Mouse (Mus musculus) neural tube, embryonic 11.5 days (tissue): ENCODE data around the gene Psmd12. TPM values are rescaled to one million over a fixed set of nuclear protein-coding genes. Genes with fewer than 3 reads are reported as not detected.

Source experiments
- ATAC-seq: fragments of 200-750 bp; cut with Nextera tagmentation; 2 replicates; pipeline ENCODE4 v1.8.0; 2017; ENCODE audit warnings: moderate number of reproducible peaks, mild to moderate bottlenecking, moderate TSS enrichment, moderate library complexity; ENCODE audit not compliant: insufficient read depth, low FRiP score, low TSS enrichment
- DNase-seq: peaks from one replicate; pipeline ENCODE4 v3.0.0-alpha.2; 2015; ENCODE audit warnings: low spot score
- H3K27ac ChIP-seq: fragments of 300-500 bp; sonication (generic); 2 replicates; pipeline ENCODE4 v1.5.1; 2014; ENCODE audit warnings: low read depth, mild to moderate bottlenecking, low read length
- H3K27me3 ChIP-seq: fragments of 300-500 bp; sonication (generic); 2 replicates; pipeline ENCODE4 v1.6.1; 2014; ENCODE audit warnings: mild to moderate bottlenecking, low read length, mixed read lengths; ENCODE audit not compliant: control insufficient read depth, insufficient read depth
- H3K36me3 ChIP-seq: fragments of 300-500 bp; sonication (generic); 2 replicates; pipeline ENCODE4 v1.6.1; 2014; ENCODE audit warnings: mild to moderate bottlenecking, low read length, moderate library complexity, mixed read lengths; ENCODE audit not compliant: control insufficient read depth, insufficient read depth
- H3K4me1 ChIP-seq: fragments of 300-500 bp; sonication (generic); 2 replicates; pipeline ENCODE4 v1.6.1; 2014; ENCODE audit warnings: low read length, mixed read lengths; ENCODE audit not compliant: control insufficient read depth, insufficient read depth
- H3K4me2 ChIP-seq: fragments of 300-500 bp; sonication (generic); 2 replicates; pipeline ENCODE4 v1.6.1; 2014; ENCODE audit warnings: low read depth, mild to moderate bottlenecking, moderate library complexity
- H3K4me3 ChIP-seq: fragments of 300-500 bp; sonication (generic); 2 replicates; pipeline ENCODE4 v1.5.1; 2014; ENCODE audit warnings: low read depth, low read length
- H3K9ac ChIP-seq: fragments of 300-500 bp; sonication (generic); 2 replicates; pipeline ENCODE4 v1.6.1; 2014; ENCODE audit warnings: mild to moderate bottlenecking, low read length
- H3K9me3 ChIP-seq: fragments of 300-500 bp; sonication (generic); 2 replicates; pipeline ENCODE4 v1.6.1; 2016; ENCODE audit warnings: low read length; ENCODE audit not compliant: control insufficient read depth
- WGBS: fragments of 180-500 bp; shearing (Covaris S2); extraction: QIAGEN DNeasy Blood & Tissue Kit; methylation state at CpG from one replicate; pipeline ENCODE4 v1.1.7; 2014; 5-methylcytosine and 5-hydroxymethylcytosine counted together
- polyA plus RNA-seq: library from polyadenylated mRNA; unstranded; fragments of >200 nt; fragmentation: Nextera tagmentation; extraction: Ambion mirVana; gene quantifications from 2 replicates; pipeline ENCODE4 v1.2.1, GENCODE M21; 2014

Psmd12 gene
- polyA plus RNA-seq, 1 experiment from 2014 or later: 228 TPM

GRCm38 (mm10) chr11:107513047-107513446 is 33.8 kb downstream of the Psmd12 start:
- WGBS: 88% methylated on average over 10 of the region's 10 CpGs
- no peak for DNase-seq

GRCm38 (mm10) chr11:107516387-107516786 is 37.1 kb downstream of the Psmd12 start:
- no peak overlapping the region for H3K9ac ChIP-seq
- H3K9me3 ChIP-seq: no peaks in the 10 kb centered on the region
- H3K36me3 ChIP-seq: no peaks in the 10 kb centered on the region
- H3K4me2 ChIP-seq: no peak overlapping the region
- H3K4me1 ChIP-seq: no peaks in the 10 kb centered on the region
- no peaks in the 10 kb centered on the region for H3K27me3 ChIP-seq
- H3K27ac ChIP-seq: no peak overlapping the region
- DNase-seq (no peak), ATAC-seq (no peak)
- H3K4me3 ChIP-seq: no peak overlapping the region
- WGBS: 90% methylated on average over 2 of the region's 2 CpGs

More at GRCm38 (mm10) chr11:107513047-107513446, 33.8 kb downstream of the Psmd12 start:
- ATAC-seq: no peak
- no peak overlapping the region for H3K9ac ChIP-seq
- H3K9me3 ChIP-seq: no peaks in the 10 kb centered on the region
- no peaks in the 10 kb centered on the region for H3K27me3 ChIP-seq
- peaks cover 3% of the 10 kb centered on the region; the same call in 1 of the 2 replicates for H3K4me1 ChIP-seq
- no peaks in the 10 kb centered on the region for H3K36me3 ChIP-seq
- H3K4me3 ChIP-seq: no peak overlapping the region
- H3K27ac ChIP-seq: no peak overlapping the region
- H3K4me2 ChIP-seq: no peak overlapping the region

- ATAC-seq (no peak), DNase-seq (no peak)
- no peak overlapping the region for H3K9ac ChIP-seq
- no peak overlapping the region for H3K4me3 ChIP-seq
- no peaks in the 10 kb centered on the region for H3K4me1 ChIP-seq
- no peak overlapping the region for H3K4me2 ChIP-seq
- H3K27ac ChIP-seq: no peak overlapping the region
- 84% methylated on average over 5 of the region's 5 CpGs for WGBS
- H3K27me3 ChIP-seq: no peaks in the 10 kb centered on the region
- no peaks in the 10 kb centered on the region for H3K36me3 ChIP-seq
- H3K9me3 ChIP-seq: no peaks in the 10 kb centered on the region
Observed at GRCm38 (mm10) chr11:107518645-107519429, 39.6 kb downstream of the Psmd12 start.

GRCm38 (mm10) chr11:107521153-107521552 is 41.9 kb downstream of the Psmd12 start:
- Histone ChIP-seq H3K27me3 (no peaks in the 10 kb centered on the region), H3K4me1 (no peaks in the 10 kb centered on the region), H3K4me2 (no peak overlapping the region), H3K36me3 (no peaks in the 10 kb centered on the region), H3K4me3 (no peak overlapping the region), H3K27ac (no peak overlapping the region), H3K9ac (no peak overlapping the region), H3K9me3 (no peaks in the 10 kb centered on the region)
- no peak for DNase-seq
- 74% methylated on average over 1 of the region's 1 CpGs for WGBS
- no peak for ATAC-seq

- Histone ChIP-seq H3K27me3 (no peaks in the 10 kb centered on the region), H3K4me2 (no peak overlapping the region), H3K4me1 (no peaks in the 10 kb centered on the region), H3K9me3 (no peaks in the 10 kb centered on the region), H3K27ac (no peak overlapping the region), H3K9ac (no peak overlapping the region), H3K4me3 (no peak overlapping the region), H3K36me3 (no peaks in the 10 kb centered on the region)
- 77% methylated on average over 1 of the region's 1 CpGs for WGBS
- no peak for ATAC-seq
- no peak for DNase-seq
Observed at GRCm38 (mm10) chr11:107524966-107525365, 45.7 kb downstream of the Psmd12 start.

- ATAC-seq (no peak), DNase-seq (no peak)
- WGBS: 34% methylated on average over 3 of the region's 3 CpGs
- Histone ChIP-seq H3K4me2 (no peak overlapping the region), H3K27me3 (no peaks in the 10 kb centered on the region), H3K36me3 (no peaks in the 10 kb centered on the region), H3K4me1 (no peaks in the 10 kb centered on the region), H3K4me3 (no peak overlapping the region), H3K27ac (no peak overlapping the region), H3K9me3 (no peaks in the 10 kb centered on the region), H3K9ac (no peak overlapping the region)
Observed at GRCm38 (mm10) chr11:107527632-107528031, 48.3 kb downstream of the Psmd12 start.

GRCm38 (mm10) chr11:107529320-107529719 is 50.0 kb downstream of the Psmd12 start:
- WGBS: 50% methylated on average over 8 of the region's 8 CpGs
- ATAC-seq: no peak

GRCm38 (mm10) chr11:107531445-107531844 is 52.2 kb downstream of the Psmd12 start:
- no peak overlapping the region for H3K27ac ChIP-seq
- no peaks in the 10 kb centered on the region for H3K27me3 ChIP-seq
- DNase-seq: no peak
- 72% methylated on average over 4 of the region's 4 CpGs for WGBS
- H3K9ac ChIP-seq: no peak overlapping the region
- no peaks in the 10 kb centered on the region for H3K4me1 ChIP-seq
- no peak for ATAC-seq
- H3K9me3 ChIP-seq: no peaks in the 10 kb centered on the region
- no peak overlapping the region for H3K4me2 ChIP-seq
- no peaks in the 10 kb centered on the region for H3K36me3 ChIP-seq
- H3K4me3 ChIP-seq: no peak overlapping the region

More at GRCm38 (mm10) chr11:107529320-107529719, 50.0 kb downstream of the Psmd12 start:
- Histone ChIP-seq H3K9me3 (no peaks in the 10 kb centered on the region), H3K27me3 (no peaks in the 10 kb centered on the region), H3K36me3 (no peaks in the 10 kb centered on the region), H3K4me3 (no peak overlapping the region), H3K9ac (no peak overlapping the region), H3K4me2 (no peak overlapping the region), H3K4me1 (no peaks in the 10 kb centered on the region), H3K27ac (no peak overlapping the region)
- DNase-seq: no peak

- H3K4me2 ChIP-seq: no peak overlapping the region
- H3K9ac ChIP-seq: no peak overlapping the region
- DNase-seq (no peak), ATAC-seq (no peak)
- 36% methylated on average over 5 of the region's 5 CpGs for WGBS
- H3K36me3 ChIP-seq: no peaks in the 10 kb centered on the region
- no peaks in the 10 kb centered on the region for H3K27me3 ChIP-seq
- no peak overlapping the region for H3K4me3 ChIP-seq
- no peak overlapping the region for H3K27ac ChIP-seq
- H3K9me3 ChIP-seq: no peaks in the 10 kb centered on the region
- H3K4me1 ChIP-seq: no peaks in the 10 kb centered on the region
Observed at GRCm38 (mm10) chr11:107532271-107532670, 53.0 kb downstream of the Psmd12 start.
